Mouse (Mus musculus): ENCODE measurements around the gene Olfr810. TPM values are rescaled to one million over a fixed set of nuclear protein-coding genes. Genes with fewer than 3 reads are reported as not detected.

Gene Olfr810
- polyA plus RNA-seq (2012; ENCODE audit: insufficient read depth, insufficient read length, missing spikeins), result not detected in 2 replicates

- no peaks in the 10 kb centered on the region for H3K4me1 ChIP-seq (ENCODE audit: control insufficient read depth, insufficient read depth, insufficient read length, low read length)
- H3K4me3 ChIP-seq (ENCODE audit: insufficient read depth, low read depth, low read length), result no peak within 1 kb of the TSS
- no peak within 1 kb of the TSS for H3K27ac ChIP-seq (replicated peaks; ENCODE audit: low read depth, low read length)
These were observed at the start of gene Olfr810 for GRCm38 (mm10) chr10:129794817-129795216. Olfr810 (minus strand) TSS chr10:129794917.

GRCm38 (mm10) chr10:129804296-129804695 is 9.6 kb upstream of the Olfr810 start, which contains the start of gene Olfr811:
Olfr811 (minus strand) TSS chr10:129804396.
- H3K4me1 ChIP-seq (ENCODE audit: control insufficient read depth, insufficient read depth, insufficient read length, low read length), result no peaks in the 10 kb centered on the region
- no peak within 1 kb of the TSS for H3K4me3 ChIP-seq (ENCODE audit: insufficient read depth, low read depth, low read length)
- H3K27ac ChIP-seq (replicated peaks; ENCODE audit: low read depth, low read length), result no peak within 1 kb of the TSS

DNA sequence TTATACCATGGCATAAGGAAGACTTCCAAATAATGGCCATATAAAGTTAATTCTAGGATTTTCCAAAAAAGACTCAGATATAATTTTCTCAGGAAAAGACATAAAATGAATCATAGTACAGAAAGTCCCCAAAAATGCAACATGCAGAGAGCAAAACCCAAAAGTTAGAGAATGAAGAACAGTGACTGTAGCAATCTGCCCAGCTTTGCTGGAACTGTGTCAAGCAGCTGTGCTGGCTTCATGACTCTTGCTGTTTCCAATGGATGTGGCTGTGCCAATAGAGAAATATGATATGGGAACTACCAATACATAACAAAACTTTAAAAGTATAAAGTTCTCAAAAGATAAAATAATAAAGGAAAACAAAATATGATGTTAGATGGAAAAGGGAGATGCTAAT is 16.6 kb downstream of the Olfr810 start:
- Histone ChIP-seq H3K27ac (replicated peaks; ENCODE audit: low read depth, low read length) (no peak overlapping the region), H3K4me3 (ENCODE audit: insufficient read depth, low read depth, low read length) (no peak overlapping the region), H3K4me1 (ENCODE audit: control insufficient read depth, insufficient read depth, insufficient read length, low read length) (no peaks in the 10 kb centered on the region)

DNA sequence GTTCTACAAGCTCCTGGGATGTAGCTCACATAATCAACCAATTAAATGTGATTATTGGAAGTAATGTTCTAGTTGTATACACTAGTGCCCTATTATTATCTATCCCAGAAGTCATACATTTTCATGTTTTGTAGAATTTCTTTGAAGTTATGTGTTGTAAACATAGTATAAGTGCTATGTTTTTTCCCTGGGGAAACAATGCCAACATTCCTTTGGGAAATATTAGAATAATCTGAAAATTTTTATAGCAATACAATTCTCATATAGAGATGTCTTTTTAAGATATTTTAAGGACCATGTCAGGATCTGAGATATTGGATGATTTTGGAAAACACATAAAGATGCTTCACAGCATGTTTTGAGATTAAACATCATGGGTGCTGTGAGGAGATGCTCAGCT is 20.4 kb downstream of the Olfr810 start, which contains the start of gene Olfr809:
TSS of gene Olfr809 (plus strand) at position 301 of the 400 bp plus-strand sequence.
- no peaks in the 10 kb centered on the region for H3K4me1 ChIP-seq (ENCODE audit: control insufficient read depth, insufficient read depth, insufficient read length, low read length)
- no peak within 1 kb of the TSS for H3K4me3 ChIP-seq (ENCODE audit: insufficient read depth, low read depth, low read length)
- no peak within 1 kb of the TSS for H3K27ac ChIP-seq (replicated peaks; ENCODE audit: low read depth, low read length)

DNA sequence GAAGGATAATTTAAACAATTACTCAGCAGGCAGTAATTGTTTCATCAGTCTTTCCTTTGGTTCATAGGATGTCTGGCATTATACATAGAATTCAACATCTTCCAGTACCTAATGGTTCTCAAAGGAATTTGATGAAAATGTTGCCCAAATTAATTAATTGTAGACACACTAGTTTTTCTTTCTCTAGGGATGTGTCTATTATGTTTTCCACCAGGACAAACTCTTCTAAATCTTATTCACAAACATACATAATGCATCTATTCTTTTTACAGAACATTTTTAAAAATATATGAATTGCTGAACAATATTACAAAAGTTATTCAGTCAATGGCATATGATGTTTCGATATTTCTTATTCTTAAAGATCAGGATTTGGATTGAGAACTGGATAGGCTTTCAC is 29.5 kb downstream of the Olfr810 start, which contains the start of gene Olfr808:
TSS of gene Olfr808 (plus strand) at position 301 of the 400 bp plus-strand sequence.
- Histone ChIP-seq H3K4me1 (ENCODE audit: control insufficient read depth, insufficient read depth, insufficient read length, low read length) (no peaks in the 10 kb centered on the region), H3K4me3 (ENCODE audit: insufficient read depth, low read depth, low read length) (no peak within 1 kb of the TSS), H3K27ac (replicated peaks; ENCODE audit: low read depth, low read length) (no peak within 1 kb of the TSS)

DNA sequence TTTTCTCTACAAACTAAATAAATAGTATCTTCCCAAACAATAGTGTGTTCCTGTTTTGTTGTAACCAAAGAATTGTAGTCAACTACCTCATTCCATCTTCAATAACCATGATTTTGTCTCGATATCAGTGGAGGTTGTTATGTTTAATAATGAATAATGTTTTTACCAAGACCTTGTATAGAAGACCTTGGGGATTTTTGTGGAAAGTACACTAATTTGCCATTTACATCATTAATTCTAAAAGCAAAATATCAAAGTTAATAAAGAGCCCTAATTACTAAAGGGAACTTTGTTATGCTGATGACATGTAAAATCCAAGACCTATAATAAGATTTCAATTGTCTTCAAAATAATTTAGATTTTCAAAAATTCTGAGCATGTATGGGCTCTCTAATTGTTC is 37.0 kb downstream of the Olfr810 start, which contains the start of gene Olfr807:
TSS of gene Olfr807 (minus strand) at position 101 of the 400 bp plus-strand sequence.
- no peak within 1 kb of the TSS for H3K27ac ChIP-seq (replicated peaks; ENCODE audit: low read depth, low read length)
- H3K4me3 ChIP-seq (ENCODE audit: insufficient read depth, low read depth, low read length), result no peak within 1 kb of the TSS
- no peaks in the 10 kb centered on the region for H3K4me1 ChIP-seq (ENCODE audit: control insufficient read depth, insufficient read depth, insufficient read length, low read length)

GRCm38 (mm10) chr10:129741821-129742220 is 52.9 kb downstream of the Olfr810 start, which contains the start of gene Olfr806:
Olfr806 (minus strand) TSS chr10:129741921.
- no peak within 1 kb of the TSS for H3K27ac ChIP-seq (replicated peaks; ENCODE audit: low read depth, low read length)
- H3K4me1 ChIP-seq (ENCODE audit: control insufficient read depth, insufficient read depth, insufficient read length, low read length), result no peaks in the 10 kb centered on the region
- H3K4me3 ChIP-seq (ENCODE audit: insufficient read depth, low read depth, low read length), result no peak within 1 kb of the TSS

Other genes starting within 250 kb of the Olfr810 start
- not detected in 2 replicates for gene Olfr794, start 227.3 kb downstream of the Olfr810 start, polyA plus RNA-seq (2012; ENCODE audit: insufficient read depth, insufficient read length, missing spikeins)
- gene Olfr796, start 182.3 kb downstream of the Olfr810 start, polyA plus RNA-seq (2012; ENCODE audit: insufficient read depth, insufficient read length, missing spikeins), result not detected in 2 replicates
- not detected in 2 replicates for gene Olfr798, start 167.0 kb downstream of the Olfr810 start, polyA plus RNA-seq (2012; ENCODE audit: insufficient read depth, insufficient read length, missing spikeins)
- not detected in 2 replicates for gene Olfr799, start 157.4 kb downstream of the Olfr810 start, polyA plus RNA-seq (2012; ENCODE audit: insufficient read depth, insufficient read length, missing spikeins)
- gene Olfr800, start 137.2 kb downstream of the Olfr810 start, polyA plus RNA-seq (2012; ENCODE audit: insufficient read depth, insufficient read length, missing spikeins), result not detected in 2 replicates
- not detected in 2 replicates for gene Olfr801, start 121.1 kb downstream of the Olfr810 start, polyA plus RNA-seq (2012; ENCODE audit: insufficient read depth, insufficient read length, missing spikeins)
- not detected in 2 replicates for gene Olfr802, start 106.7 kb downstream of the Olfr810 start, polyA plus RNA-seq (2012; ENCODE audit: insufficient read depth, insufficient read length, missing spikeins)
- gene Olfr803, start 100.6 kb downstream of the Olfr810 start, polyA plus RNA-seq (2012; ENCODE audit: insufficient read depth, insufficient read length, missing spikeins), result not detected in 2 replicates
- gene Olfr804, start 91.7 kb downstream of the Olfr810 start, polyA plus RNA-seq (2012; ENCODE audit: insufficient read depth, insufficient read length, missing spikeins), result not detected in 2 replicates
- not detected in 2 replicates for gene Olfr805, start 65.5 kb downstream of the Olfr810 start, polyA plus RNA-seq (2012; ENCODE audit: insufficient read depth, insufficient read length, missing spikeins)
- gene Olfr806, start 53.0 kb downstream of the Olfr810 start, polyA plus RNA-seq (2012; ENCODE audit: insufficient read depth, insufficient read length, missing spikeins), result not detected in 2 replicates
- gene Olfr807, start 37.1 kb downstream of the Olfr810 start, polyA plus RNA-seq (2012; ENCODE audit: insufficient read depth, insufficient read length, missing spikeins), result not detected in 2 replicates
- gene Olfr808, start 29.4 kb downstream of the Olfr810 start, polyA plus RNA-seq (2012; ENCODE audit: insufficient read depth, insufficient read length, missing spikeins), result not detected in 2 replicates
- not detected in 2 replicates for gene Olfr809, start 20.3 kb downstream of the Olfr810 start, polyA plus RNA-seq (2012; ENCODE audit: insufficient read depth, insufficient read length, missing spikeins)
- not detected in 2 replicates for gene Olfr811, start 9.5 kb upstream of the Olfr810 start, polyA plus RNA-seq (2012; ENCODE audit: insufficient read depth, insufficient read length, missing spikeins)
- not detected in 2 replicates for gene Olfr812, start 51.2 kb upstream of the Olfr810 start, polyA plus RNA-seq (2012; ENCODE audit: insufficient read depth, insufficient read length, missing spikeins)
- not detected in 2 replicates for gene Olfr813, start 60.5 kb upstream of the Olfr810 start, polyA plus RNA-seq (2012; ENCODE audit: insufficient read depth, insufficient read length, missing spikeins)
- gene Olfr814, start 84.9 kb upstream of the Olfr810 start, polyA plus RNA-seq (2012; ENCODE audit: insufficient read depth, insufficient read length, missing spikeins), result not detected in 2 replicates
- not detected in 2 replicates for gene Olfr815, start 111.0 kb upstream of the Olfr810 start, polyA plus RNA-seq (2012; ENCODE audit: insufficient read depth, insufficient read length, missing spikeins)
- gene Olfr816, start 120.7 kb upstream of the Olfr810 start, polyA plus RNA-seq (2012; ENCODE audit: insufficient read depth, insufficient read length, missing spikeins), result not detected in 2 replicates
- not detected in 2 replicates for gene Olfr818, start 154.2 kb upstream of the Olfr810 start, polyA plus RNA-seq (2012; ENCODE audit: insufficient read depth, insufficient read length, missing spikeins)
- gene Olfr819, start 172.3 kb upstream of the Olfr810 start, polyA plus RNA-seq (2012; ENCODE audit: insufficient read depth, insufficient read length, missing spikeins), result not detected in 2 replicates
- not detected in 2 replicates for gene Olfr247, start 181.2 kb upstream of the Olfr810 start, polyA plus RNA-seq (2012; ENCODE audit: insufficient read depth, insufficient read length, missing spikeins)
- gene Gm10310, start 190.1 kb upstream of the Olfr810 start, polyA plus RNA-seq (2012; ENCODE audit: insufficient read depth, insufficient read length, missing spikeins), result not detected in 2 replicates
- not detected in 2 replicates for gene Olfr820, start 217.7 kb upstream of the Olfr810 start, polyA plus RNA-seq (2012; ENCODE audit: insufficient read depth, insufficient read length, missing spikeins)
- not detected in 2 replicates for gene Olfr821, start 235.4 kb upstream of the Olfr810 start, polyA plus RNA-seq (2012; ENCODE audit: insufficient read depth, insufficient read length, missing spikeins)

Measured in brown adipose tissue, adult 24 weeks (tissue).